Mouse (Mus musculus): ENCODE data around the gene Brpf3. TPM values are rescaled to one million over a fixed set of nuclear protein-coding genes. Genes with fewer than 3 reads are reported as not detected.

Brpf3 gene
- 2.6 and 3.2 TPM in 2 replicates for polyA plus RNA-seq (2021; fragmentation: Nextera tagmentation)
- long read RNA-seq, experiment 1, partial matches to known transcripts, result 0 of 1 reads
- long read RNA-seq, experiment 1, other reads (novel, unspliced or antisense), result 1 of 1 reads
- long read RNA-seq, experiment 2, partial matches to known transcripts, result 0 of 4 reads
- long read RNA-seq, experiment 2, other reads (novel, unspliced or antisense), result 3 of 4 reads

DNA sequence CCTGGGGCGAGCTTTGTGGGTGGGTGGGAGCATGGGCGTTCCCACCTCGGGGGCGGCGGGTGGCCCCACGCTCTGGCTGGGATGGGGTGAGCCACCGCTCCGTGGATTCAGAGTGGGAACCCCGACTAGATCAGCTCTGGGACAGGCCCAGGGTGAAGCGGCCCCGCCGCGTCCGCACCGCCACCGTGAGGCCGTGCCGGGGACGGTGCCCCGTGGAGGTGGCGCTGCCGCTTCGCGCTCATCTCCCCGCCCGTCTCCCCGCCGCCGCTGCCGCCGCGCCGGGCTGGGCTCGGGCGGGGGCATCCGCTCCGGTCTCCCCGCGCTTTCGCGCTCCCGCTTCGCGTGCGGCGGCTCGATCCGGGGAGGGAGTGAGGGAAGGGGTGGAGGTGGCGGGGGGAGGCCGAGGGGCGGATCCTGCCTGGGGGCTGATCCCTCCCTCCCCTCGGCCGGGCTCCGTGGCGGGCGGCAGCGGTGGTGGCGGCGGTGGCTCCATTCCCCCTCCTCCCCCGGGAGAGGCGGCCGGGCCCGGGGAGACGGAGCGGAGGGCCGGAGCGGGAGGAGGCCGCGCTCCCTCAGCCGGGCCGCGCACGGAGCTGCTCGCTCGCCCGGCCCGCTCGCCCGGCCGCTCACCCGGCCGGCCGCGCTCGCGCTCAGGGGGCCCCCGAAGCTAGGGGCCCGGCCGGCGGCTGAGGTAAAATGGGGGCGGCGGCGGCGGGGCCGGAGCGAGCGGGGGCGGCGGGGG lies at the start of gene Brpf3:
TSS of gene Brpf3 (plus strand) at position 420 of the 742 bp plus-strand sequence.

DNA sequence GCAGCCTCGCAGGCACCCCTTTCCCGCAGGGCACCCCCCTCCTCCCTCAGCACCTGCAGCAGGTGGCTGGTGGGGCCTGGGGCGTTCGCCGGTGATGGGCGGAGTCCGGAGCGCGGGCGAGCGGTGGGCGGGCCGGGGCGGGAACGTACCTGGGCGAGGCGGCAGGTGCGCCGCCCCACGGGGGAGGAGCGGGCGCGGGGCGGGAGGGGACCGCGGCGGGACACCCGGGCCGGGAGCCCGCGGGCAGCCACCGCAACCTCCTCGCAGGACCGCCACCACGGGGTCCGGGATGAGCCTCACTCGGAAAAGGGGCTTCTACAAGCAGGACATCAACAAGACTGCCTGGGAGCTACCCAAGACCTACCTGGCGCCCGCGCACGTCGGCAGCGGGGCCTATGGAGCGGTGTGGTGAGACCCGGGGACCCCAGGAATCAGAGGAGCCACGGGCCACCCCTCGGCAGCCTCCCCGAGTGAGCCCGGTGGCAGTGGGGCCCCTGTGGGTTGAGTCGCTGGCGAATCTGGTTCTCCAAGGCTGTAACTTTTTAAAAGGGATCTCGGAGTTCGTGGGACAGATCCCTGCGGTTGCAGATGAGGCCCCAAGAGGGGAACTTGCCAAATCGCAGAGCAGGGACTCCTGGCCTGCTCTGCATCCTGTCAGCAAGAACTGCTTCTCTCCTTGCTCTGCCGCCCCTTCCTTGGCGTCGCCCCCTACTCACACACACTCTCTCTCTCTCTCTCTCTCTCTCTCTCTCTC lies 31.6 kb upstream of the Brpf3 start, which contains the start of gene Mapk13:
TSS of gene Mapk13 (plus strand) at position 177 of the 754 bp plus-strand sequence.

DNA sequence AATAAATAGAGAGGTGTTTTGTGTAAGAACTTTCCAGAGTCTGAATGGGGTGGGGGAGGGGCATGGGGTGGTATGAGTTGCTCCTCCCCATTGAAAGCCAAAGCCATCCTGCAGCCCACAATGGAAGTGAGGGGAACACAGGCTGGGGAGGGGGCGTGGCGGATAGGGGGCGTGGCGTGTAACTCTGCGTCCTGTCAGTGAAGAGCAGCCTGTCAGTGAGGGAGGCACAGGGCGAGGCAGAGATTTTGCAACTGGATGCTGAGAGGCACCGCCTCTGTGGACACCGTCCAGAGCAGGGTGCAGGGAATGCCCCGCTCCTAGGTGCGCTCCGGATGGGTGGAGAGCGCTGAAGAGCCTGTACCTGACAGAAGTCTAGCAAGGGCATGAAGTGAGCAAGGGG lies 57.3 kb downstream of the Brpf3 start, which contains the start of gene Pnpla1:
TSS of gene Pnpla1 (plus strand) at position 207 of the 400 bp plus-strand sequence.

Other genes starting within 250 kb of the Brpf3 start
- gene Clps, start 240.3 kb upstream of the Brpf3 start, polyA plus RNA-seq (2021; fragmentation: Nextera tagmentation), result not detected in 2 replicates
- 6.7 and 7.3 TPM in 2 replicates for gene Lhfpl5, start 225.4 kb upstream of the Brpf3 start, polyA plus RNA-seq (2021; fragmentation: Nextera tagmentation)
- 45.1 and 51.5 TPM in 2 replicates for gene Srpk1, start 178.4 kb upstream of the Brpf3 start, polyA plus RNA-seq (2021; fragmentation: Nextera tagmentation)
- 1.2 and 1.4 TPM in 2 replicates for gene Slc26a8, start 110.9 kb upstream of the Brpf3 start, polyA plus RNA-seq (2021; fragmentation: Nextera tagmentation)
- 12.6 and 14.2 TPM in 2 replicates for gene Mapk14, start 109.8 kb upstream of the Brpf3 start, polyA plus RNA-seq (2021; fragmentation: Nextera tagmentation)
- gene AC170998.1, start 75.0 kb upstream of the Brpf3 start, polyA plus RNA-seq (2021; fragmentation: Nextera tagmentation), result 0.26 TPM in 1 of 2 replicates, not detected in the other
- 0.78 and 0.93 TPM in 2 replicates for gene Mapk13, start 31.8 kb upstream of the Brpf3 start, polyA plus RNA-seq (2021; fragmentation: Nextera tagmentation)
- gene Pnpla1, start 57.3 kb downstream of the Brpf3 start, polyA plus RNA-seq (2021; fragmentation: Nextera tagmentation), result 0.09 and 0.11 TPM in 2 replicates
- 1.9 and 2.4 TPM in 2 replicates for gene 4930539E08Rik, start 114.2 kb downstream of the Brpf3 start, polyA plus RNA-seq (2021; fragmentation: Nextera tagmentation)
- gene Pxt1, start 142.8 kb downstream of the Brpf3 start, polyA plus RNA-seq (2021; fragmentation: Nextera tagmentation), result 0.14 TPM in 1 of 2 replicates, not detected in the other
- gene Kctd20, start 150.9 kb downstream of the Brpf3 start, polyA plus RNA-seq (2021; fragmentation: Nextera tagmentation), result 17.1 and 19.8 TPM in 2 replicates
- gene Stk38, start 206.9 kb downstream of the Brpf3 start, polyA plus RNA-seq (2021; fragmentation: Nextera tagmentation), result 10.5 and 10.7 TPM in 2 replicates
- 105 and 117 TPM in 2 replicates for gene Srsf3, start 231.5 kb downstream of the Brpf3 start, polyA plus RNA-seq (2021; fragmentation: Nextera tagmentation)

Measured in layer of hippocampus, adult 6 months (tissue).